Mouse (Mus musculus) liver, embryonic 15.5 days (tissue): ENCODE data around the gene Zbtb42. TPM values are rescaled to one million over a fixed set of nuclear protein-coding genes. Genes with fewer than 3 reads are reported as not detected.

Source experiments
- microRNA-seq: library from miRNA; unstranded; fragments of <30 nt; microRNA quantifications from one replicate; pipeline ENCODE4, GENCODE M21; 2016
- polyA plus RNA-seq: library from polyadenylated mRNA; unstranded; fragments of >200 nt; fragmentation: Nextera tagmentation; extraction: Ambion mirVana; gene quantifications from 2 replicates; pipeline ENCODE4 v1.2.1, GENCODE M21; 2015

Gene Zbtb42
- polyA plus RNA-seq, 1 experiment from 2014 or later, result 1.0 TPM

Small RNAs within 50 kb of the gene (microRNA-seq; reads per million reads assigned to microRNA genes)
- gene Mir6939, result not detected

Other genes starting within 250 kb of the Zbtb42 start
- gene A530016L24Rik, start 189.4 kb upstream of the Zbtb42 start, polyA plus RNA-seq, result 0.07 TPM in 1 of 2 replicates, not detected in the other
- 0.03 and 0.05 TPM in 2 replicates for gene Tmem179, start 162.1 kb upstream of the Zbtb42 start, polyA plus RNA-seq
- gene Inf2, start 90.0 kb upstream of the Zbtb42 start, polyA plus RNA-seq, result 2.7 TPM in 2 replicates
- gene Adssl1, start 58.8 kb upstream of the Zbtb42 start, polyA plus RNA-seq, result 13.4 TPM in 2 replicates
- gene Siva1, start 34.1 kb upstream of the Zbtb42 start, polyA plus RNA-seq, result 106 and 114 TPM in 2 replicates
- gene Akt1, start 3.9 kb upstream of the Zbtb42 start, polyA plus RNA-seq, result 28.4 and 36.9 TPM in 2 replicates
- 3.9 and 5.2 TPM in 2 replicates for gene Cep170b, start 41.6 kb downstream of the Zbtb42 start, polyA plus RNA-seq
- 22.4 and 23.3 TPM in 2 replicates for gene Pld4, start 81.8 kb downstream of the Zbtb42 start, polyA plus RNA-seq
- gene Ahnak2, start 123.8 kb downstream of the Zbtb42 start, polyA plus RNA-seq, result 0.18 and 0.23 TPM in 2 replicates
- 0.43 and 0.61 TPM in 2 replicates for gene Clba1, start 130.1 kb downstream of the Zbtb42 start, polyA plus RNA-seq
- 62.9 and 67.0 TPM in 2 replicates for gene Cdca4, start 150.6 kb downstream of the Zbtb42 start, polyA plus RNA-seq
- 0.26 and 0.32 TPM in 2 replicates for gene Gpr132, start 189.4 kb downstream of the Zbtb42 start, polyA plus RNA-seq